Mouse (Mus musculus) yolk sac, embryonic 10.5 days (tissue): ENCODE measurements around the gene Prkd3.
A peak's percentile ranks its signal among the peaks of the same experiment; 100 is the strongest.

Experiments
- DNase-seq: peaks from one replicate; pipeline ENCODE4 v3.0.0-alpha.2; 2017; ENCODE audit warnings: low spot score

Prkd3 gene

GRCm38 (mm10) chr17:79020208-79020983 is at the start of gene Prkd3:
TSS of gene Prkd3 (minus strand) at chr17:79020816.
- DNase-seq: peak; percentile 81

DNA sequence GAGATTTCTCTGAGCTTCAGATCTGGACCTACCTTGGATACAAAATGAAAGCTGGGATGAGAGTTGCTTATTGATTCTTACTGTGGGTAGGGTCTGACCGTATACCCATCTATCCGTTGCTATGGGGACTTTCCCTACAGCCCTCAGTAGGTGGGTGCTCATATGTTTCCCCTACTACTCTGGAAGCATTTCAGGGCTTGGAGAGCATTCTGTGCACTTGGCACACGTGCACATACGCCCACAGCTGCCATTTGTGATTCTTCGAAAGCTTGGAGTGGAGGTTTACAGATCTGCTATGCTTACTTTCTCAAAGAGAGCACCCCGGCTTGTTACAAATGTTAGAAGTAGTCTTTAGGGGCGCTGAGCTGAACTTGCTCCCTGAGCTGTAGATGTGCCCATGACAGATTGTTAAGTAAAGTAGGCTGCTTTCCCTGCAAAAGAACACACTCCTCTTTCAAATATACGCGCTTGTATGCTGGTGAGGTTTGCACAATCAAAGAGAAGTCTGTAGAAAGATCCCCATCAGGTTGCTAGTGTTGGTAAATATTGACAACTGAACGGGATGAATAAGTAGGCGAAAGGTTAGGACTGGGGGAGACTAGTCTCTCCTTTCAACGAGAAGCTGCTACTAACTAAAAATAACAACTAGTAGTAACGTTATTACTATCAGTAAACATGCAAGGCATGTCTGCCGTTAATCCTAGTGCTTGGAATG is 49.3 kb upstream of the Prkd3 start:
- no peak for DNase-seq

- DNase-seq: peak; percentile 20
Measured at GRCm38 (mm10) chr17:79069019-79069418, 48.4 kb upstream of the Prkd3 start.

GRCm38 (mm10) chr17:79068581-79068980 is 48.0 kb upstream of the Prkd3 start:
- DNase-seq: peak; percentile 20

- no peak for DNase-seq
Measured at GRCm38 (mm10) chr17:79064250-79064649, 43.6 kb upstream of the Prkd3 start.

GRCm38 (mm10) chr17:79060221-79060620 is 39.6 kb upstream of the Prkd3 start:
- DNase-seq: no peak

DNA sequence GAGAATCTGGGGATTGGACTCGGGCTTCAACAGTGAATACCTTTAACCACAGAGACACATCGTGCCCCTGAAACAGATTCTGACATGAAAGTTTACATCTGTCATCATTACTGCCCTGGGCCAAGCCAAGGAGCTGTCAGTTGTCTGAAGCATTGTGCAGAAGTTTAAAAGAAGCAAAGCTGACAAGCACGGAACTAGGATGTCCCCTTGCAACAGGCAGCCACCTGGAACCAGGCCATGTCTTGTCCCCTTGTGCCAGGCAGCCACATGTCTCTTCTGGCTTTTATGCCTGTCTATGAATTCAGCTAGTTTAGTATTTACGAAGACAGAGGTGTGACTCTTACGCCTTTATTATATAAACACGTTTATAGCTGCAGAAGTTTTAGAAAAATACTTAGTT is 37.7 kb upstream of the Prkd3 start:
- no peak for DNase-seq

DNA sequence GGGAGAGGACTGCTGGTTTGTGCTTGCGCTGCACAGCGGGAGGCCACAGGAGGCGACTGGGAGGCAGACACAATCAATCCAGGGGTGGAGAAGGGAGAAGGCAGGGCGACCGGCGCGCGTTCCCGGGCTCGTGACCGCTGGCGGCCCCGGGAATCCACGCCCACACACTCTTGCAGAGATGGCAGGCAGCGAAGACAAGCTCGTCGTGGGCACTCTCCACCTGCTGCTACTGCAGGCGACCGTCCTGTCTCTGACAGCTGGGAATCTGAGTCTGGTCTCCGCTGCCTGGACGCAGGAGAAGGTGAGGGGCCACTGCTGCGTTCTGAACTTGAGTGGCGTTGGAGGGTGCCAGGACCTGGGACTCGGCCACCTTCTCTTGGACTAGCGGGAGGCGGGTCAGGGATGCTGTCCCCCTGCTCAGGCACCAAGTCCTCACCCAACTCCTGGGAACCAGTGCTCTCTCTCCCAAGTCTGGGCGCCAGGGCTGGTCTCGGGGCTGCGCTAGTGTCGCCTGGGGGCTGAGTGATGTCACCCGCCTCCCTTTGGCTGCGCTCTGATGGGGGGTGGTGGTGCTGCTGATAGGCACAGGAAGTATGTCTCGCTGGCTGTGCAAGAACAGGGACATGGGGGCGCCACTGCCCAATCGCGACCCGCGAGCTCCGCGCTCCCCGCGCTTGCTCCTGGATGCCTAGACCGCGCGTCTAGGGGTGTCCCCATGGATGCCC is 31.6 kb upstream of the Prkd3 start:
- DNase-seq: peak; percentile 47

- DNase-seq: no peak
Measured at GRCm38 (mm10) chr17:79051606-79052005, 31.0 kb upstream of the Prkd3 start, which contains the start of gene Qpct. TSS of gene Qpct (plus strand) at chr17:79051906.

DNA sequence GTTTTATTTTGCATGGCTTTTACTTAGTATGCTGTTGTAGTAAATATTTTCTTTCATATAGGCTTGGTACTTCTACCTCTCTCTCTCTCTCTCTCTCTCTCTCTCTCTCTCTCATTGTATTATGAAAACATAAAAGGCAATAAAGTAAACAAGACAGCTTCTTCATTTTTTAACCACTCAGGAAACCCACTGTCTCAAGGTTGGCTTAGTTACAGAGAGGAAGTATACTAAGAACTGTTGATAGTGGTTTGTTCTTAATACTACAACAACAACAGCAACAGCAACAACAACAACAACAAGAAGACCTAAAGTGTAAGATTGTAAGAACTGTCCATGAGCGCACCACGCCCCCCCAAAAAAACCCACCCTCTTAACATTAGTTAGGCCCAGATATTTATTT is 23.1 kb upstream of the Prkd3 start:
- no peak for DNase-seq

GRCm38 (mm10) chr17:79039660-79040059 is 19.0 kb upstream of the Prkd3 start:
- no peak for DNase-seq

GRCm38 (mm10) chr17:79032782-79033181 is 12.2 kb upstream of the Prkd3 start:
- no peak for DNase-seq

GRCm38 (mm10) chr17:79031569-79031968 is 11.0 kb upstream of the Prkd3 start:
- DNase-seq: no peak

DNA sequence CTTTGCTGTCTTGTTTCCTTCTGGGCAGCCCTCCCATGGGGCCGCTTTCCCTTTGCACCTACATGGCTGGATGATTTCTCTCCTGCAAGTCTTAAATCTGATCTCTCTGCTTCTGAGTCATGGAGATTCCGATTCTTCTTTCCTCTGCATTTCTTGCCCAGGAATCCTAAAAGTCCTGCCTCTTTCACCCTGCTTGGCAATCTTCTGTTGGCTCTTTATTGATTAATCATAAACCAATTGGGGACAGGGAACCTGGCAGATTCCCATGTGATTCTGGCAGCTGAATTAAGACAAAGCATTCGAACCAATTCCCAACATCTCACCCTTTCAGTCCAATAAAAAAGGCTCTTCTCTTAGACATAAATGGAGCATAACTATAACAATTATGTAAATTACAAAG is 8.6 kb upstream of the Prkd3 start:
- DNase-seq: no peak

- DNase-seq: no peak
Measured at GRCm38 (mm10) chr17:79024544-79024943, 3.9 kb upstream of the Prkd3 start.

- DNase-seq: no peak
Measured at GRCm38 (mm10) chr17:79022746-79023145, 2.1 kb upstream of the Prkd3 start.

DNA sequence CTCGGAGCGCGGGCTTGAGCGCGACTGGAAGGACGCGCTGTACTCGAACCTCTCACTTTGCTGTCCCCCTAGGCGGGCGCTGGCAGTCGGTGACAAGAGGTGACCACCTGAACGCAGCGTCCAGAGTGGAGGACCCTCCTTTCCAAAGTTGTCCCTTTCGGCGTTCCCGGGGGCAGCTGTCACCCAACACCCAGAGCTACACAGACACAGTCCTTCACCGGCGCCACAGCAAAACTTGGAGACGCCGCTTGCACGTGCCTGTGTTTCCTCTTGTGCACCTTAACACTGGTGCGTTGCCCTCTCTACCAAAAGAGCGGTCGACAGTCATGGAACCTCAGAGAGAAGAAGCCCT is 344 bp upstream of the Prkd3 start:
- no peak for DNase-seq

DNA sequence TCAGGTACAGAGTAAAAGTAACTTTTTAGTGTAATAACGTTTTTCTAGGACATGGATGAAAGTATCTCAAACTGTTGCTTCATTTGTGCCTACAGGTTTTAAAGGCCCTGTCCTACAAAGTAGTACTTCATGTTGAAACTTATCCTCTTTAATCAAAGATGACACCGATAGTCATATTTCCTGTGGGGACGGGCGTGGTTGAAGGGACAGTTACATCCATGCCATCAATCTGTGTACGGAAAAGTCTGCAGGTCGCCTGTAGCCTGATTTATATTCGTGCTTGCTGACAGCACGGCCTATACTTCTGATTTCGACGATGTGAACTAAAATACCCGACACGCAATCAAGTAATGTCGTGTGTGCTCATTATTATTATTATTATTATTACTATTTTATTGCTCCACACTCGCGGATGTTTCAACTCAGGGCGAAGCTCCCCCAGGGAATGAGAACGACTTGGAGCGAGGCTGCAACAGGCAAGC is 849 bp downstream of the Prkd3 start:
- no peak for DNase-seq

DNA sequence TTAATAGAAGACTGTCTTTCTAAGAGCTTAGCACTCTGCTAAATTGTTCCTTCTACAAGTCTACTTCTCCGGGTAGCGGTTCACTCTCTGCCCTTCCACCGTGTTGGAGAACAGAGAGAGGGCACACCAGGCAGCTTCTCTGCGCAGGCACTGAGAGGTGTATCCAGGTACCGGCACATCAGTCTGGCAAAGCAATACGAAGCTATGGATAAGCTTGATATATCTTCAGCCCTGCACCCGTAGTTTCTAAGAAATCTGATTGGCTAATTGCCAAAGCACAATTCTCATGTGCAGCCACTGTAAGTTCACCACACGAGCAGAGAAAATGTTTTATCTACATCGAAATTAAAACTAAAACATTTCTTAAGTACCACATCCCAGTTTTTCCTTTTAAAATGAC is 2.2 kb downstream of the Prkd3 start:
- DNase-seq: no peak

DNA sequence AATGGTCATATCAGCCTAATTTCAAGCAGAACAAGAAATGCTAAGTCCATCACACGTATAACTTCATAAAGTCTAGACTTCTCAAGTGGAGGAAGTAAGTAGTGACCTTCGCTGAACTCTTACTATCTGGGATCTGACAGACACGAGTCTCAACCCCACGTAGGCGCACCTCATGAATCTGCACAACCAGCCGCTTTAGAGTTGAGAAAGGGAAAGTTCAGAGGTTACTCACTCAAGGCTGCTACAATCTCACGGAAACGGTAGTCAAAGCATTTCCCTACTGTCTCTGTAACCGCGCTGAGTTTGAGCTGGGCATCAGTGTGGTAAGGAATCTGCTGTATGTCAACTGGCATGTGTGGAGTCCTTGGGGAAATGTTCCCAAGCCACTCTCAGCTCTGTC is 4.8 kb downstream of the Prkd3 start:
- DNase-seq: no peak

DNA sequence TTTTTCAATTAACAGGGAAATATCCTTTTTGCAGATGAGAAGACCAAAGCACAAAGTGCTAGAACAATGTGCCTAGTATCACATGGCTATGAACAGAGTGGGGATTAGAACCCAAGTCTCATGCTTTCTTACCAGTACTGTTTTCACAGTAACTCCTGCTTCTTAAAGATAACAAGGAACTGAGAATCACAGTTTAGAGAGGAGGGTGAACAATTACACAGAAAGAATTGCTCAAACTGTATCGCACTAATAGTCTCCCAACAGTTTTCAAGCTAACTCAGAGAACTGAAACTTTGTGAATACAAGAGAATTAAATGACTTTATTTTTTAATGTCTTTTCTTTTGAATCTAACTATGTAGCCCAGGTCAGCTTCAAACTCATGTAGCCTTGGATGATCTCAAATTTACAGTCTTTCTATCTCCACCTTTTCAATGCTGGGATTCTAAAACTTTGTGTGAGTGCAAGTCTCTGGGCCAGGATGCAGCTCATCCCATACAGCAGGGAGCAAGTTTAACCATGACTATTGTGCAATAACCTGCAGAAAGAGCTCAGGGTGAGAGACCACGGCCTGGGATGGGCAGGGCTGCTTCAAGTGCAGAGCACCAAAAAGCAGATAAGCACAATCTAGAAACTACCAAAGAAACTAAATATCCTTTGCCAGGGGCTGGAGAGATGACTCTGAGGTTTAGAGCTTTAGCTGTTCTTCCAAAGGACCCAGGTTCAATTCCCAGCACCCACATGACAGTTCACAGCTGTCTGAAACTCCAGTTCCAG is 5.5 kb downstream of the Prkd3 start:
- DNase-seq: no peak

GRCm38 (mm10) chr17:79013625-79014024 is 7.0 kb downstream of the Prkd3 start:
- no peak for DNase-seq
